Mouse (Mus musculus): ENCODE measurements at regions not wholly inside any gene's neighbourhood (a gene's known extent, or its start where the extent isn't known, plus 50 kb on each side); places are given as distances from the start of the nearest gene placed in this dataset.

- no peak for ATAC-seq (ENCODE audit: poor library complexity, severe bottlenecking)
Observed at GRCm38 (mm10) chr1:191486766-191487165, 83.7 kb upstream of the Ppp2r5a start.

DNA sequence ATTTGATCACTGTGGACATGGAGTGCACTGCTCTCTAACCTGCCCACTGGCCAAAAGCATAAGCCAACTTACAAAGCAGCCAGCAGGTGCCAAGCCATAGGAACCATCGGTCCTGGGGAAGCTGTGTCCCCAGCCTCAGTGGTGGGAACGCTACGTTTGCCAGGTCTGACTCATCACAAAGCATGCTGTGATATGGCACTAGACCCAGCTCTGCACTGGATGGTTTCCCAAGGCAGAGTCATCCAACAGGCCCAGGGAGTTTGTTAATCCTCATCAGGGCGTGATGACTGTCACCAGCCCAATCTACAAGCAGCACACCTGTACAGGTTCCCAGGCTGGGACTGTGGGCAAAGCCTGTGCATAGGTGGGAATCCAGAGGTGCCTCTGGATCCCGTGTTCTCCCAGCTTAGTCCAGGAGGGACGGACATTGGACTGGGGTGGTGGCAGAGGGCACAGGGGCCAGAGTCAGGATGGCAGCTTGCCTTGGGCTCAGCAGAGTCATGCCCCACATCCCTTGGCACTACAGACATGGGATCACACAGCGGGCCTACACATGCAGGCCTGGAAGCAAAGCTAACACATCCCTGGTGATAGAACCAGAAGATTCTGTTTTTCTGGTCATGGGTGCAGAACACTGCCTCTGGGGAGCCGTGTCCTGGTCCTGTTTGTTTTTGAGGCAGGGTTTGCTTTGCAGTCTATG is 81.8 kb upstream of the Ppp2r5a start:
- no peak for ATAC-seq (ENCODE audit: poor library complexity, severe bottlenecking)

GRCm38 (mm10) chr1:191479906-191480379 is 76.9 kb upstream of the Ppp2r5a start:
- ATAC-seq (ENCODE audit: poor library complexity, severe bottlenecking): peak; percentile 80

- no peak for ATAC-seq (ENCODE audit: poor library complexity, severe bottlenecking)
Observed at GRCm38 (mm10) chr1:191472551-191472950, 69.5 kb upstream of the Ppp2r5a start.

GRCm38 (mm10) chr1:191471489-191471888 is 68.4 kb upstream of the Ppp2r5a start:
- no peak for ATAC-seq (ENCODE audit: poor library complexity, severe bottlenecking)

GRCm38 (mm10) chr1:191470190-191470985 is 67.3 kb upstream of the Ppp2r5a start:
- no peak for ATAC-seq (ENCODE audit: poor library complexity, severe bottlenecking)

GRCm38 (mm10) chr1:191468837-191469529 is 65.9 kb upstream of the Ppp2r5a start:
- no peak for ATAC-seq (ENCODE audit: poor library complexity, severe bottlenecking)

GRCm38 (mm10) chr1:191466261-191466660 is 63.2 kb upstream of the Ppp2r5a start:
- ATAC-seq (ENCODE audit: poor library complexity, severe bottlenecking): no peak

- ATAC-seq (ENCODE audit: poor library complexity, severe bottlenecking): no peak
Observed at GRCm38 (mm10) chr1:191465723-191466122, 62.7 kb upstream of the Ppp2r5a start.

DNA sequence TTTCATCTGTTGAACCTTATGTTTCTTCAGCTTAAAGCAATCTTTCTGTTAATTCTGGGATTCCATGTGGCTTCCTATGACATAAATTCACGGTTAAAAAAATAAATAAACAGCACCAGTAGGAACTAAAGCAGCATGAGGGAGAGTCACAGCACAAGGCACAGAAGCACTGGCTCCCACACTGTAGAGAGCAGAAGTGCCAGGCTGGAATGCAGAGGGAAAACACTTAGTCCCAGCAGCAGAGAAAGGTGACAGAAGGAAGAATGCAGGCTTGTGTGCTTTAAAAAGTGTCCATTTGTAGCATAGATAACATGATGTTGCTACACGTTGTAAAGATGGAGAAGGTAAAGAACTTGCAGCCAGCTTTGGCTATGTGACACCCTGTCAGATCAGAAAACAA is 62.1 kb upstream of the Ppp2r5a start:
- no peak for ATAC-seq (ENCODE audit: poor library complexity, severe bottlenecking)

- no peak for ATAC-seq (ENCODE audit: poor library complexity, severe bottlenecking)
Observed at GRCm38 (mm10) chr1:191461811-191462491, 58.9 kb upstream of the Ppp2r5a start.

DNA sequence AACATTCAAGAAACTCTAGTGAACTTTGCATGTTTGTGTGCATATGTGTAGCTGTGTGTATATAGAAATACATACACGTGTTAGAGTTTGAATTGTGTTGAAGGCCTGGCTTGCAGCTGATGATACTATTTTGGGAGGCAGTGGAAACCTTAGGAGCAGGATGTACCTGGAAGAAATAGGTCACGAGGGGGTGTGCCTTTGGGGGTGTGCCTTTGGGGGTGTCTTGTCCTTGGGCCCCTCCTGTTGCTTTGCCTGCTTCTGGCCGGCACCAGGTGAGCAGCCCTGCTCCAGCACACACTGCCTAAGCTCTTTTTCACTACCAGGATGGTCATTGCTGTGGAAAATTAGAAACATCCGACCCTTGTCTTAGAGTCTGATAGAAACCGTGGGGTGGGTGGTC is 56.0 kb upstream of the Ppp2r5a start:
- no peak for ATAC-seq (ENCODE audit: poor library complexity, severe bottlenecking)

DNA sequence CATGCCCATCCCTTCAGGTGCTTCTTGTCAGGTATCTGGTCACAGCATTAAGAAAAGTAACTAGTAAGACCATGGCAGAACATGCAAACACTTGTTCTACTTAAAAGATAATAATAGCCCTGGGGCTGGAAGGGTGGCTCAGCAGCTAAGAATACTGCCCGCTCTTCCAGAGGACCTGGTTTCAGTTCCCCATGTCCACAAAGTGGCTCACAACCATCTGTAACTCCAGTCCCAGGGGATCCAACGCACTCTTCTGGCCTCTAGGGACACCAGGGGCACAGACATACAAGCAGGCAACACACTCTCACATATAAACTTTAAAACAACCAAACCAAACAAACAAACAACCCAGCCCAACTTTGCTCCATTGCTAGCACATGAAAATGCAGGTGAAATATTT is 55.2 kb upstream of the Ppp2r5a start:
- ATAC-seq (ENCODE audit: poor library complexity, severe bottlenecking): peak; percentile 85

DNA sequence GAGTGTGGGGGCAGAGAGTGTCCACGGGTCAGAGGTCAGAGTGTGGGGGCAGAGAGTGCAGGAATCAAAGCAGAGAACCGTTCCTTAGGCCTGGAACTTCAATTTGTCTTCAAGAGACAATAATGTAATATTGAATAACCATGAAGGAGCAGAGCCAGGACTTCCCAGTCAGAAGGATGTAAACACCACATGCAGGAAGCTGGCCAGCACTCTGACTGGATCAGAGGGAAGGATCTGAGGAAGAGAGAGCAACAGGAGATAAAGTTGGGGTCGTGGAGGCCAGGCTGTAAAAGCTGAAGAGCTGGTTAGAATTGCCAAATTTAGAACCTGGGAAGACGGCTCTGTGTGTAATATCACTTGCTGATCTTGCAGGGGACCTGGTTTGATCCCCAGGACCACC is 54.0 kb upstream of the Ppp2r5a start:
- no peak for ATAC-seq (ENCODE audit: poor library complexity, severe bottlenecking)

DNA sequence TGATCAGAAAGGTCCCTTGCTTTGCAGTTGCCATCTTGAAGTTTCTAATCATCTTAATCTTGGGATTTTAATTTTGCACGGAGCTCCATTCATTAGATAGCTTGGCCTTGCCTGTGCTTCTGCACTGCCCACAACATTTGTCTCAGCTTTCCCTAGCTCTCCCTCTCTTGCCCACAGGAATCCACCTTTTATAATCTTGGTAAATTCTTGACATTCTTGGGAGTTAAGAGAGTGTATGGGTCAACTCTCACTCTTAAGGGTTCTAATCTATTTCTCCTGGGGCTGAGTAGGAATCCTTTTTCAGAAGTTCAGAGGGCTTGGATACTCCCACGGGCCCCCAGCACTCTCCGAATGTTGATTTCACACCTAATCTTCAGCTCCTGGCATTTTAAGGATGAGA is 51.5 kb upstream of the Ppp2r5a start:
- no peak for ATAC-seq (ENCODE audit: poor library complexity, severe bottlenecking)

DNA sequence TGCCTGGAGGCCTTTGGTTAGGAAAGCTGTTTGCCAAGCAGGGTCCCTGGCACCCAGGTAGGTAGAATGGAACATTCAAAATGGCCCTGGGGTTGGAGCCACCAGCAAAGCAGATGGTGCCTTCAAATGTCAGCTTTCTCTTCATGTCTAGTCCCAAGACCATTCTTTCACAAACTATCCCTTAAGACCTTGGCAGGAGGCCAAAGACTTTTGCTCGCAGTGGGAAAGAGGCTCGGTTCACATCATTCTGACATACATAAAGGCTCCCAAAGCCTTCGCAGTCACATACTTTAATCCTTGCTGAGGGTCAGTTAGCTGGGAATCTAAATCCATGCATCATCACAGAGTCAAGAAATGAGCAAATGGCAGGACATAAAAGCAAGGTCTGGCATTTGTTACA is 50.5 kb upstream of the Ppp2r5a start:
- no peak for ATAC-seq (ENCODE audit: poor library complexity, severe bottlenecking)

Data from megakaryocyte, adult 5-6 weeks (primary cell).